Mouse (Mus musculus): ENCODE measurements around the gene Nectin1.

DNA sequence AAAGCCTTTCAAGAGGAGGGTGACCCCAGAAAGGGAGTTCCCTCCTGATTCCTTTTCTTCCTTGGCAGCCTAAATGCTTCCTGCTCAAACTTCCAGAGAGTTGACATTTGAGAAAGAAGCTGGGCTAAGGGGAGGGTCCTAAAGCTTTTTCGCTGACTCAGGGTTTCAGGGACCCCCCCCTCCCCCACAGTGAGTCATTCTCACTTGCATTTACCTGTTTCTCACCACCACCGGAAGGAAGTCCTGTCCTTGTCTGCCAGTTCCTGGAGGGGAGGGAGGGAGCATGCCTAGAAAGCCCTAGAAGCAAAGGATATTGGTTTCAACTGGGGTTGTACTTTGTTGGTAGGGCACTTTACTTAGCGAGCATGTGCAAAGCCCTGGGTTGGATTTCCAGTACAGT is 40.2 kb downstream of the Nectin1 start:
- TF ChIP-seq ELF1 (IDR thresholded peaks at IDR 0.05; ENCODE audit: low read depth, low read length) = no peak
- TF ChIP-seq ZNF384 (IDR thresholded peaks at IDR 0.05; ENCODE audit: low read depth, low read length) = no peak
- TF ChIP-seq PAX5 (IDR thresholded peaks at IDR 0.05; ENCODE audit: low read length) = no peak
- TF ChIP-seq EP300 (IDR thresholded peaks at IDR 0.05; ENCODE audit: low read length) = no peak
- no peak for TF ChIP-seq USF1 (IDR thresholded peaks at IDR 0.05; ENCODE audit: low read depth, low read length)
- no peak for TF ChIP-seq POLR2A (IDR thresholded peaks at IDR 0.05; ENCODE audit: low read depth, low read length)
- no peak for TF ChIP-seq TCF12 (IDR thresholded peaks at IDR 0.05; ENCODE audit: low read depth, low read length)
- no peak for TF ChIP-seq ETS1 (conservative IDR thresholded peaks at IDR 0.05; ENCODE audit: low read depth, low read length)
